Mouse (Mus musculus) embryo, embryonic 10 days (tissue): ENCODE results near the gene Derl3.

ENCODE experiments used
- DNase-seq: peaks from one replicate; pipeline ENCODE4 v3.0.0-alpha.2; 2015; ENCODE audit warnings: low spot score

The Derl3 gene

GRCm38 (mm10) chr10:75941042-75941824, 48.0 kb downstream of the Derl3 start:
- DNase-seq, result no peak

DNA sequence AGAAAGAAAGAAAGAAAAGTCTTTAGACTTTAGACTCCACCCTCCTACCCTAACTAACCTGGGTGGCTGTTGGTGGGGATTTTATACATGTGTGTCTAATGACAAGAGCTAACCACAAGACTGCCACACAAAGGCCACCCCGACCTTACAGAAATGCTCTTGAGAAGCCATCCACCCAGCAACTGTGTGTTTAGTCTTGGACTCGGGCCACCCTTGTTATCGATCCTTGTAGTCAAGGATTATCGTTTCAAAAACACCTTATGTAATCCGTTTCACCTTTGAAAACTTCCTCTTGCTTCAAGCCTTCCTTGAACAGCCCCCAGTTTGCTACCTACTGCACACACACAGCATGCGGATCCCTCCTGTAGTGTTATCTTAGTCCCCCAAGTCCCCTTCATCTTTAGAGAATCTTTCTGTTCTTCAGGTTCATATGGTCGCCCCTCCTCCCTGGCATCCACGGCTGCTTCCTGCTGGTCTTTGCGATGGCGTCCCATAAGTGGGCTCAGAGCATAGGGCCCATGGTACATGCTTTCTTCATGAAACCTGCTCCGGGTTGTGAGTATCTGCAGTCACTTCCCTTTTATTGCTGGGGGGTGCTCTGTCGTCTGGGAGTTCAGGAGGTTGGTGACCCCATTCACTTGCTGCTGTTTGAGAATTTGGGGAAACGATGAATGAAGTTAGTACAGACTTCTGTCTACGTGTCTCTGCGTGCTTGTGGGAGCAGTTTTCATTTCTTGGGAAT, 49.7 kb downstream of the Derl3 start, which contains the start of gene Vpreb3:
Gene Vpreb3 (plus strand): TSS at position 322 of the 742 bp plus-strand sequence.
- DNase-seq, result no peak

- no peak for DNase-seq
Observed at GRCm38 (mm10) chr10:75944066-75944772, 51.0 kb downstream of the Derl3 start.

GRCm38 (mm10) chr10:75945213-75945612, 52.0 kb downstream of the Derl3 start:
- no peak for DNase-seq
